Mouse (Mus musculus): Measurements from ENCODE around the gene Bricd5. TPM values are rescaled to one million over a fixed set of nuclear protein-coding genes. Genes with fewer than 3 reads are reported as not detected.

Bricd5 gene
- polyA plus RNA-seq, 1 experiment from 2014 or later = 1.6 TPM

GRCm38 (mm10) chr17:24429201-24429983, 44.3 kb upstream of the Bricd5 start:
- H3K9me3 ChIP-seq (replicated peaks; ENCODE audit: low read length) = no peaks in the 10 kb centered on the region
- WGBS = 75% methylated on average over 14 of the region's 14 CpGs
- no peak overlapping the region for H3K4me2 ChIP-seq (ENCODE audit: low read length)
- H3K4me1 ChIP-seq (replicated peaks; ENCODE audit: insufficient read depth, low read length) = no peaks in the 10 kb centered on the region
- DNase-seq (ENCODE audit: low spot score) (no peak), ATAC-seq (replicated peaks; ENCODE audit: low FRiP score, low read depth) (no peak)
- no peak for TF ChIP-seq CTCF (IDR thresholded peaks at IDR 0.05; ENCODE audit: low read depth)
- no peaks in the 10 kb centered on the region for H3K27me3 ChIP-seq (ENCODE audit: insufficient read depth, low read length)
- no peak overlapping the region for H3K4me3 ChIP-seq (replicated peaks; ENCODE audit: low read depth, low read length)
- peaks cover 2% of the 10 kb centered on the region; the same call in 1 of the 2 replicates for H3K36me3 ChIP-seq (ENCODE audit: insufficient read depth, low read length)
- H3K9ac ChIP-seq (ENCODE audit: low read depth, low read length) = no peak overlapping the region
- no peak overlapping the region for H3K27ac ChIP-seq

DNA sequence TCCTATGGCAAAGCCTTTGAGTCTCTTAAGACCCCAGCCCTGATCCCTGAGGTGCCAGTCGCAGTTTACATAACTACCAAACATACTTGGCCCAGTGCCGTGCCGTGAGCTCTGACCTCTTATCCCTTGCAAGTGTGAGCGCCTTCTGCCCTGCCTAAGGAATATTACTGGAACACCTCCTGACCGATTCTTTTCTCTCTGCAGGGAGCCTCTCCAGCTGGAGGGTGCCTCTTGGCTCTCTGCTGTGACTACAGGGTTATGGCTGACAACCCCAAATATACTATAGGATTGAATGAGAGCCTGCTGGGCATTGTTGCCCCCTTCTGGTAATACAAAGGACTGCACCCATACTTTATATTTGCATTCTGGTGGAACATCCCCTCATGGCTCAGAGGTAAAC, 36.7 kb upstream of the Bricd5 start:
- Histone ChIP-seq H3K4me2 (ENCODE audit: low read length) (no peak overlapping the region), H3K4me1 (replicated peaks; ENCODE audit: insufficient read depth, low read length) (no peaks in the 10 kb centered on the region), H3K4me3 (replicated peaks; ENCODE audit: low read depth, low read length) (no peak overlapping the region), H3K9me3 (replicated peaks; ENCODE audit: low read length) (no peaks in the 10 kb centered on the region), H3K9ac (ENCODE audit: low read depth, low read length) (no peak overlapping the region), H3K36me3 (ENCODE audit: insufficient read depth, low read length) (peaks cover 38% of the 10 kb centered on the region), H3K27ac (no peak overlapping the region), H3K27me3 (ENCODE audit: insufficient read depth, low read length) (no peaks in the 10 kb centered on the region)
- 79% methylated on average over 5 of the region's 5 CpGs for WGBS
- no peak; the same call in 1 of the 2 replicates for ATAC-seq (replicated peaks; ENCODE audit: low FRiP score, low read depth)
- DNase-seq (ENCODE audit: low spot score) = peak; percentile 74
- TF ChIP-seq CTCF (IDR thresholded peaks at IDR 0.05; ENCODE audit: low read depth) = peak; percentile 87

GRCm38 (mm10) chr17:24440377-24440776, 33.3 kb upstream of the Bricd5 start:
- DNase-seq (ENCODE audit: low spot score) = no peak
- Histone ChIP-seq H3K9me3 (replicated peaks; ENCODE audit: low read length) (no peaks in the 10 kb centered on the region), H3K4me1 (replicated peaks; ENCODE audit: insufficient read depth, low read length) (no peaks in the 10 kb centered on the region), H3K27me3 (ENCODE audit: insufficient read depth, low read length) (no peaks in the 10 kb centered on the region), H3K4me3 (replicated peaks; ENCODE audit: low read depth, low read length) (no peak overlapping the region), H3K4me2 (ENCODE audit: low read length) (no peak overlapping the region), H3K36me3 (ENCODE audit: insufficient read depth, low read length) (peaks cover 51% of the 10 kb centered on the region), H3K9ac (ENCODE audit: low read depth, low read length) (no peak overlapping the region), H3K27ac (no peak overlapping the region)
- no peak for ATAC-seq (replicated peaks; ENCODE audit: low FRiP score, low read depth)
- WGBS = 87% methylated on average over 8 of the region's 8 CpGs
- TF ChIP-seq CTCF (IDR thresholded peaks at IDR 0.05; ENCODE audit: low read depth) = no peak

DNA sequence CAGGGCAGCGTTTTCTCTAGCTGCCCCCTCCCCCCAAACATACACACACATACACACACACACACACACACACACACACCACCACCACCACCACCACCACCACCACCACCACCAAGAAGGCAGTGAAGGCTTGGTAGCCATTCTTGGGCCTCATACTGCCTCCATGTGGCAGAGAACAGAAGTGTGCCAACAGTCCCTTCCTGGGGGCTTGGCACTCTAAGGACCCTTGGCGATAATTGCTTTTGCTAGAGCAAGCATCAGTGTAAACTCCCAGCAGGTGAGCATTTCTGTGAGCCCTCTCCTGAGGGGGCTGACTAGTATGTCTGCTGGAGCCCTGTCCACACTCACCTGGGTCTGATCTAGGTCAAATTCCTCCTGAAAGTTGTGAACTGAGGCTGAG, 32.5 kb upstream of the Bricd5 start:
- 42% methylated on average over 2 of the region's 2 CpGs for WGBS
- Histone ChIP-seq H3K4me2 (ENCODE audit: low read length) (no peak overlapping the region), H3K27me3 (ENCODE audit: insufficient read depth, low read length) (no peaks in the 10 kb centered on the region), H3K27ac (no peak overlapping the region), H3K9ac (ENCODE audit: low read depth, low read length) (no peak overlapping the region), H3K4me3 (replicated peaks; ENCODE audit: low read depth, low read length) (no peak overlapping the region), H3K9me3 (replicated peaks; ENCODE audit: low read length) (no peaks in the 10 kb centered on the region), H3K36me3 (ENCODE audit: insufficient read depth, low read length) (peaks cover 53% of the 10 kb centered on the region), H3K4me1 (replicated peaks; ENCODE audit: insufficient read depth, low read length) (no peaks in the 10 kb centered on the region)
- TF ChIP-seq CTCF (IDR thresholded peaks at IDR 0.05; ENCODE audit: low read depth) = peak; percentile 55; the same call in 1 of the 2 replicates
- no peak for ATAC-seq (replicated peaks; ENCODE audit: low FRiP score, low read depth)
- no peak for DNase-seq (ENCODE audit: low spot score)

GRCm38 (mm10) chr17:24442107-24442506, 31.6 kb upstream of the Bricd5 start:
- Histone ChIP-seq H3K9ac (ENCODE audit: low read depth, low read length) (no peak overlapping the region), H3K4me1 (replicated peaks; ENCODE audit: insufficient read depth, low read length) (no peaks in the 10 kb centered on the region), H3K27me3 (ENCODE audit: insufficient read depth, low read length) (no peaks in the 10 kb centered on the region), H3K4me3 (replicated peaks; ENCODE audit: low read depth, low read length) (no peak overlapping the region), H3K9me3 (replicated peaks; ENCODE audit: low read length) (no peaks in the 10 kb centered on the region), H3K4me2 (ENCODE audit: low read length) (no peak overlapping the region), H3K36me3 (ENCODE audit: insufficient read depth, low read length) (peaks cover 59% of the 10 kb centered on the region), H3K27ac (peak overlapping the region; percentile 39)
- no peak for TF ChIP-seq CTCF (IDR thresholded peaks at IDR 0.05; ENCODE audit: low read depth)
- WGBS = 79% methylated on average over 14 of the region's 14 CpGs
- DNase-seq (ENCODE audit: low spot score) (no peak), ATAC-seq (replicated peaks; ENCODE audit: low FRiP score, low read depth) (peak; percentile 9; the same call in 1 of the 2 replicates)

GRCm38 (mm10) chr17:24442632-24443155, 31.0 kb upstream of the Bricd5 start, which contains the start of gene Dnase1l2:
Dnase1l2 (minus strand) TSS chr17:24443105.
- H3K9ac ChIP-seq (ENCODE audit: low read depth, low read length) = no peak within 1 kb of the TSS
- H3K4me3 ChIP-seq (replicated peaks; ENCODE audit: low read depth, low read length) = no peak within 1 kb of the TSS
- no peaks in the 10 kb centered on the region for H3K9me3 ChIP-seq (replicated peaks; ENCODE audit: low read length)
- H3K36me3 ChIP-seq (ENCODE audit: insufficient read depth, low read length) = peaks cover 60% of the 10 kb centered on the region
- ATAC-seq (replicated peaks; ENCODE audit: low FRiP score, low read depth) (no peak), DNase-seq (ENCODE audit: low spot score) (no peak)
- H3K4me2 ChIP-seq (ENCODE audit: low read length) = no peak within 1 kb of the TSS
- WGBS = 75% methylated on average over 7 of the region's 7 CpGs
- no peaks in the 10 kb centered on the region for H3K27me3 ChIP-seq (ENCODE audit: insufficient read depth, low read length)
- no peak for TF ChIP-seq CTCF (IDR thresholded peaks at IDR 0.05; ENCODE audit: low read depth)
- no peaks in the 10 kb centered on the region for H3K4me1 ChIP-seq (replicated peaks; ENCODE audit: insufficient read depth, low read length)
- H3K27ac ChIP-seq = peak within 1 kb of the TSS; percentile 39
